Mouse (Mus musculus) heart, adult 8-10 months (tissue): ENCODE results near the gene Abcb6. TPM values are rescaled to one million over a fixed set of nuclear protein-coding genes. Genes with fewer than 3 reads are reported as not detected.
A peak's percentile ranks its signal among the peaks of the same experiment; 100 is the strongest.

Source experiments
- DNase-seq: peaks from one replicate; pipeline ENCODE4 v3.0.0; 2022; ENCODE audit warnings: low spot score
- microRNA-seq: library from miRNA; unstranded; fragments of <30 nt; microRNA quantifications from one replicate; pipeline ENCODE4 v1.2.0, GENCODE M21; 2022
- total RNA-seq, 4 experiments: library from RNA; stranded (reverse); gene quantifications; 2 replicates each; pipeline ENCODE4 v1.2.4; 2022

The Abcb6 gene
- total RNA-seq, 4 experiments from 2014 or later = 24.7 to 34.9 (median 28.8) TPM

GRCm38 (mm10) chr1:75145589-75145988 lies 34.6 kb downstream of the Abcb6 start:
- DNase-seq = no peak

GRCm38 (mm10) chr1:75142301-75143261 lies 37.6 kb downstream of the Abcb6 start, which contains the start of the genes Cnppd1 and Retreg2:
Gene Cnppd1 (minus strand): TSS chr1:75142711.
Gene Retreg2 (plus strand): TSS chr1:75142778.
- DNase-seq = peak; percentile 95

GRCm38 (mm10) chr1:75141486-75142190 lies 38.6 kb downstream of the Abcb6 start:
- DNase-seq = peak; percentile 68

- DNase-seq = no peak
Observed at GRCm38 (mm10) chr1:75140601-75141190, 39.5 kb downstream of the Abcb6 start.

GRCm38 (mm10) chr1:75138448-75138847 lies 41.7 kb downstream of the Abcb6 start:
- no peak for DNase-seq

GRCm38 (mm10) chr1:75136730-75137129 lies 43.5 kb downstream of the Abcb6 start:
- no peak for DNase-seq

GRCm38 (mm10) chr1:75136293-75136692 lies 43.9 kb downstream of the Abcb6 start:
- DNase-seq = no peak

- no peak for DNase-seq
Observed at GRCm38 (mm10) chr1:75133421-75134207, 46.6 kb downstream of the Abcb6 start, which contains the start of gene Slc23a3. Gene Slc23a3 (minus strand): TSS chr1:75133890.

GRCm38 (mm10) chr1:75128641-75129040 lies 51.6 kb downstream of the Abcb6 start:
- no peak for DNase-seq

GRCm38 (mm10) chr1:75125418-75125817 lies 54.8 kb downstream of the Abcb6 start:
- no peak for DNase-seq

- peak; percentile 93 for DNase-seq
Observed at GRCm38 (mm10) chr1:75124346-75125321, 55.6 kb downstream of the Abcb6 start, which contains the start of gene Nhej1. Gene Nhej1 (minus strand): TSS chr1:75125200.

GRCm38 (mm10) chr1:75122211-75122610 lies 58.0 kb downstream of the Abcb6 start:
- no peak for DNase-seq

Small RNA genes lying within 50 kb of the gene (microRNA-seq; reads per million reads assigned to microRNA genes)
- gene Gm27943 = not detected

Other genes with a start within 250 kb of the Abcb6 start
- not detected for gene Cfap65, start 244.8 kb downstream of the Abcb6 start, total RNA-seq
- gene Ihh, start 228.7 kb downstream of the Abcb6 start, total RNA-seq = under 1 TPM in 1 of 4 experiments, not detected in 3; 0.24 TPM
- 1 to 10 TPM; 3.7 to 5.2 (median 4.6) TPM for gene Nhej1, start 55.2 kb downstream of the Abcb6 start, total RNA-seq
- gene Slc23a3, start 46.5 kb downstream of the Abcb6 start, total RNA-seq = under 1 TPM; 0.53 to 0.71 (median 0.61) TPM
- gene Cnppd1, start 37.7 kb downstream of the Abcb6 start, total RNA-seq = 10 to 100 TPM; 19.8 to 26.4 (median 21.0) TPM
- gene Retreg2, start 37.6 kb downstream of the Abcb6 start, total RNA-seq = 10 to 100 TPM; 15.8 to 24.8 (median 20.7) TPM
- 10 to 100 TPM; 14.6 to 16.9 (median 15.7) TPM for gene Zfand2b, start 11.7 kb downstream of the Abcb6 start, total RNA-seq
- 10 to 100 TPM in 2 of 4 experiments, 1 to 10 TPM in 2; 7.7 to 13.9 (median 10.2) TPM for gene Ankzf1, start 11.8 kb upstream of the Abcb6 start, total RNA-seq
- 10 to 100 TPM; 67.6 to 77.9 (median 71.6) TPM for gene Atg9a, start 11.8 kb upstream of the Abcb6 start, total RNA-seq
- gene Glb1l, start 30.4 kb upstream of the Abcb6 start, total RNA-seq = 1 to 10 TPM; 1.1 to 4.1 (median 2.3) TPM
- 10 to 100 TPM; 29.3 to 44.0 (median 36.4) TPM for gene Stk16, start 30.4 kb upstream of the Abcb6 start, total RNA-seq
- gene Tuba4a, start 39.5 kb upstream of the Abcb6 start, total RNA-seq = 1,000 to 10,000 TPM in 1 of 4 experiments, 100 to 1,000 TPM in 3; 786 to 1,317 (median 908) TPM
- not detected for gene A630095N17Rik, start 51.7 kb upstream of the Abcb6 start, total RNA-seq
- gene Dnajb2, start 56.0 kb upstream of the Abcb6 start, total RNA-seq = 100 to 1,000 TPM; 102 to 135 (median 117) TPM
- 1 to 10 TPM; 1.4 to 3.2 (median 1.8) TPM for gene Ptprn, start 84.1 kb upstream of the Abcb6 start, total RNA-seq
- not detected for gene Resp18, start 98.0 kb upstream of the Abcb6 start, total RNA-seq
- 10 to 100 TPM; 85.4 to 89.1 (median 86.9) TPM for gene Dnpep, start 137.6 kb upstream of the Abcb6 start, total RNA-seq
- 1,000 to 10,000 TPM; 1,263 to 1,551 (median 1,367) TPM for gene Des, start 179.9 kb upstream of the Abcb6 start, total RNA-seq
- 100 to 1,000 TPM; 131 to 145 (median 137) TPM for gene Speg, start 194.9 kb upstream of the Abcb6 start, total RNA-seq